Mouse (Mus musculus) activated CD4-positive, CD25-positive, alpha-beta regulatory T cell, adult 9 weeks (primary cell): Measurements from ENCODE around the gene Kcnk4. TPM values are rescaled to one million over a fixed set of nuclear protein-coding genes. Genes with fewer than 3 reads are reported as not detected.

Source experiments
- polyA plus RNA-seq: library from polyadenylated mRNA; unstranded; fragments of 100-300 nt; shearing (Covaris generic); gene quantifications from one replicate; pipeline ENCODE4 v1.2.1, GENCODE M21; 2017

Kcnk4 gene
- polyA plus RNA-seq: not detected

GRCm38 (mm10) chr19:6934195-6934977 is at the start of gene Kcnk4:
Gene Kcnk4 (minus strand): TSS chr19:6934515.

DNA sequence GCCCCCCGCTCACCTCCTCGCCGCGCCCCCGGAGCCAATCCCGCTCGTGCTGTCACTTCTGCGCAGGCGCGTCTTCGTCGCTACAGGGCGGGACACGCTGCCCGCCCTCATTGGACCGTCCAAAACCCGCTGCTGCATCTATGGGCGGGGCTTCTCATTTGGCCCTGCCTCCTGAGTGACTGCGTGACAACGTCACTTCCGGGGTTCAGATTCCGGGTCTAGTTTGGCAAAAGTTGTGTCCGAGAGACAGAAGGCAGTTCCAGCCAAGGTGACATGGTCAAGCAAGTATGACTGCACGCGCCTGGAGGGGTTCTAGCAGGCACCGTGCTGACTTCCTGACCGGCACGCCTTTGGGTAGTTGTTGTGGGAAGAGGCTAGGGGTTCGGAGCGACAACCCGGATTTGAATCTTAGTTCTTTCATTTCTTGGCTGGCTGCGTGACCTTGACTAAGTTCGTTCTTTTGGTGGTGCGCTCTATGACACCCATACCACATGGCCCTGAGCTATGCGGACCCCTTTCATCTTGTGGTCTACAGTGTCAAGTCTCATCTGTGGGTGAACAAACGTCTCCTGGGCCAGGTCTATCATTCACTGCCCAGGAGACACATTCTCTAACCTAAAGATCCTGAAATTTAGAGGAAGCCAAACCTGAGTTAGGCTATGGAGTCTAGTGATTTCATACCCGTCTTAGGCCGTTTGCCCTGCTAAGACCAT is 46.2 kb upstream of the Kcnk4 start, which contains the start of gene Fkbp2:
Gene Fkbp2, minus strand, starts transcription at position 121 of the 713 bp plus-strand sequence.

DNA sequence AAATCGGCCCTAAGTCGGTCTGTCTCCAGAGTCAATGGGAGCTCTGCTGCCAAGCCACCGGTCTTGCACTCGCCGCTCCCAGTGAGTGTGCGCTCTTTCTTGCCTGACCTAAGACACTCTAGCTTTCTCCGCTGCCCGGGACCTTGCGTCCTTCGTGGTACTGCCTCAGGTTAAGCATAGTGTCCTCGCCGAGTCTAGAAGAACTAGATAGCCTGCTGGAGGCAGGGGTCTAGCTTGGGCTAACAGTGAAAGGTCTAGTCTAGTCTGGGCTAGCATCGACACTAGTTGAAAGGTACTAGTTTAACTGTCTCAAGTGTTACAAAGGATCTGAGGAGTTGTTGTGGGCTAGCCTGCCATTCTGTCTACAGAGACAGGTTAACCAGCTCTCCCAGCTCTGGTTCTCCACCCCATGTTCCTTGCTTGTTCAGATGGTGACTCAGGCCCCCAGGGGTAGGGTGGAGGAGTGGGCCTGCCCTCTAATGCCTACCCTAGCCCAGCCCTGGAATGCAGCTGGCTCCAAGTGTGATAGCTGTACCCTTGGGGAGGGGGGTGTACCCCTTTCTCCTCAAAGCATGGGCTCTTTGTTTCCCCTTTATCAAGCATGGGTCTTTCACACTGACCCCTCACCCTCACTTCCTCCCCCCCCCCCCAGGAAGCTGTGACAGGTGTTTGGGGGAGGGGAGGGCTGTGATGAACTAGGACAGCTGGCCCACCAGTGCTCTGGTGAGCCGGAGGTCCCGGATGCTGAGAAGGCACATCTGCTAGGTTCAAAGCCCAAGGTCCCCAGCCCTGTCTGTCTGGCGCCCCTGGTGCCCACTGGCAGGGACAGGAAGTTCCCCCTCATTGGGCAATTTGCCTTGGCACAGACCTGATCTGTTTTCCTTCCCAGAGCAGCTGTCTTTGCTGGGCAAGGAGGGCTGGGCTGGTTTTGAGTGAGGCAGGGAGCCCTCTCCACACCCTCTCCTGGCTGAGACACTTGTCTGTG is 41.5 kb upstream of the Kcnk4 start, which contains the start of gene Plcb3:
Gene Plcb3, minus strand, starts transcription at position 934 of the 985 bp plus-strand sequence.

GRCm38 (mm10) chr19:6974211-6975205 is 40.2 kb upstream of the Kcnk4 start, which contains the start of gene Ppp1r14b:
Gene Ppp1r14b (plus strand): TSS chr19:6974968.

GRCm38 (mm10) chr19:6942249-6942691 is 8.0 kb upstream of the Kcnk4 start, which contains the start of gene Gpr137:
Gene Gpr137 (minus strand): TSS chr19:6942480.

DNA sequence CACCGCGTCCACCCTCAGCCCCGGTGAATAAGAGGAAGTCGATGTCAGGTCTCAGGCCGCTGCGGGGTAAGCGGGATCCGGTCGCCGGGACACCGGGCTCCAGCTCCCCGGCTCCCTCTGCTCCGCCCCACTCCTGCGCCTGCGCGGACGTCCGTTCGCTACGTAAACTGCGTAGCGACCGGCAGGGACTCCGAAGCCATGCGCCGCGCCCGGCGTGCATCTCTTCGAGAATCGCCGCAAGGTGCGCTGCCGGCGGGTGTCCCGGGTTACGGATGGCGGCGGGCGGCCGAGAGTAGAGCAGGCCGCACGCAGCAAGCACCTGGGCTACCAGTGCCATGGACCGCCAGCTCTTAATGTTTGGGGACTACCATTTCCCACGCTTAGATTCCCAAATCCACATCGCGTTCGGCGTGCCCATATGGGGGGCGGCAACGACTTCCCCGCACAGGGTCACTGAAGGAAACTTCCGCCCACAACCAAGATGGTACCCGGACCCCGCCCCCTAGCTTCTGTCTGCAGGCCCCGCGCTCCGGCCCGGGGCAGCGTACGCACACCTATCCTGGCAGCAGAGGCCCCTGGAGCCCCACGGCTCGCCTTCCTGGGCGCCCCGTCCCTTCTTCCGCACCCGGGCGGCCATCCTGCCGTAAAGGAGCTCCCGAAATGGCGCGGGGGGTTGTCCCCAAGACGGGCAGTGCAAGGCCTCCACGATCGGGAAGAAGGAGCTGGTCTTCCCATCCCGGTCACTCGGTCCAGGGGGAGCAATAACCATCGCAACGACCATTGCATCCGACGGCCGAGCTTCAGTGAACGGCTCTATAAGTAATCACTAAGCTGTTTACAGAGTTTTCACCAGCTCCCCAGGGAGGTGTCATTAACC is 7.3 kb upstream of the Kcnk4 start, which contains the start of gene Bad:
Gene Bad, plus strand, starts transcription at position 490 of the 877 bp plus-strand sequence.

GRCm38 (mm10) chr19:6925307-6925573 is 9.1 kb downstream of the Kcnk4 start, which contains the start of gene Catsperz:
Gene Catsperz (minus strand): TSS chr19:6925380.

GRCm38 (mm10) chr19:6921647-6922567 is 12.4 kb downstream of the Kcnk4 start, which contains the start of gene Esrra:
Gene Esrra (minus strand): TSS chr19:6921813.

DNA sequence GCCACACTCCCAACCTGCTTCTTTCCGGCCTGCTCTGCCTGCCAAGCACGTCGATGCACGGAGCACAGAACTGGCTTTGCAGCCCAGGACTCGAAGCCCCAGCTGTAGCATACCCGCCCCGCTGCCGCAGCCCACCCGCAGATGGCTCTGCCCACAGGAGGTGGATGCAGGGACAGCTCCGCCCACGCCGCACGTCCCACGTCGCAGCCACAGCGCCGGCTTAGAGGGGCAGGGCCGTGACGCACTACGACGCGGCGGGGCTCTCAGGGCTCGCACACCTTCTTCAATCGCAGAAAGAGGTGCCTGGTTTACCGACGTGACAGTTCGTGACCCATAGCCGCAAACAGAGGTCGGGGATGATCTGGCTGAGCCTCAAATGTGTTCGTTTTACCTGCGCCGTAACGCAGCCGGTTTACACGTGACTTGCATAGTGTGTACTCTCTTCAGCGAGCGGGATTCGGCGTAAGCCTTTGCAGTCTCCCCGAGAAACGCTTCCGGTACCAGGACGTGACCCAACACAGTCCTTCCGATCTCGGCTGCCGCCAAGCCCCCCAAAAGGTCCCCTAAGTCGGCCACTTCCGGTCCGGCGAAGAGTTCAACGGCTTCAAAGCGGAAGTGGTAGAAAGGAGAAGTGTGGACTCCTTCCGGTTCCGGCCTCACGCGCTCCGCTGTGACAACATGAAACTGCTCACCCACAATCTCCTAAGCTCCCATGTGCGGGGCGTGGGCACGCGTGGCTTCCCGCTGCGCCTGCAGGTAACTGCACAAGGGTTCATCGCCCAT is 24.6 kb downstream of the Kcnk4 start, which contains the start of the genes Trmt112 and Prdx5:
Gene Trmt112, plus strand, starts transcription at position 192 of the 783 bp plus-strand sequence.
Gene Prdx5, minus strand, starts transcription at position 600 of the 783 bp plus-strand sequence.

Other genes starting within 250 kb of the Kcnk4 start
- gene Rps6ka4, start 93.9 kb downstream of the Kcnk4 start, polyA plus RNA-seq: 46.0 TPM
- 64.6 TPM for gene Ccdc88b, start 76.3 kb downstream of the Kcnk4 start, polyA plus RNA-seq
- 174 TPM for gene Trmt112, start 24.8 kb downstream of the Kcnk4 start, polyA plus RNA-seq
- gene Prdx5, start 24.4 kb downstream of the Kcnk4 start, polyA plus RNA-seq: 252 TPM
- gene Esrra, start 12.7 kb downstream of the Kcnk4 start, polyA plus RNA-seq: 7.9 TPM
- not detected for gene Catsperz, start 9.1 kb downstream of the Kcnk4 start, polyA plus RNA-seq
- 43.0 TPM for gene Bad, start 7.3 kb upstream of the Kcnk4 start, polyA plus RNA-seq
- 19.9 TPM for gene Gpr137, start 8.0 kb upstream of the Kcnk4 start, polyA plus RNA-seq
- 30.5 TPM for gene Ppp1r14b, start 40.5 kb upstream of the Kcnk4 start, polyA plus RNA-seq
- gene Plcb3, start 42.0 kb upstream of the Kcnk4 start, polyA plus RNA-seq: 14.8 TPM
- gene Fkbp2, start 46.0 kb upstream of the Kcnk4 start, polyA plus RNA-seq: 57.8 TPM
- gene Vegfb, start 53.1 kb upstream of the Kcnk4 start, polyA plus RNA-seq: 1.9 TPM
- gene Dnajc4, start 58.1 kb upstream of the Kcnk4 start, polyA plus RNA-seq: 44.5 TPM
- gene Nudt22, start 61.6 kb upstream of the Kcnk4 start, polyA plus RNA-seq: 32.2 TPM
- gene Trpt1, start 61.6 kb upstream of the Kcnk4 start, polyA plus RNA-seq: 5.9 TPM
- 435 TPM for gene Fermt3, start 85.0 kb upstream of the Kcnk4 start, polyA plus RNA-seq
- 257 TPM for gene Stip1, start 105.5 kb upstream of the Kcnk4 start, polyA plus RNA-seq
- 1.7 TPM for gene Macrod1, start 122.3 kb upstream of the Kcnk4 start, polyA plus RNA-seq
- gene Flrt1, start 171.2 kb upstream of the Kcnk4 start, polyA plus RNA-seq: 0.09 TPM